Mouse (Mus musculus) 3134 (cell line): ENCODE measurements at regions not wholly inside any gene's neighbourhood (a gene's known extent, or its start where the extent isn't known, plus 50 kb on each side); places are given as distances from the start of the nearest gene placed in this dataset.

ENCODE experiments used
- DNase-seq: peaks from one replicate; pipeline ENCODE4 v3.0.0-alpha.2; 2011; ENCODE audit warnings: low spot score; ENCODE audit not compliant: insufficient read length; ENCODE audit errors: extremely low read depth

DNA sequence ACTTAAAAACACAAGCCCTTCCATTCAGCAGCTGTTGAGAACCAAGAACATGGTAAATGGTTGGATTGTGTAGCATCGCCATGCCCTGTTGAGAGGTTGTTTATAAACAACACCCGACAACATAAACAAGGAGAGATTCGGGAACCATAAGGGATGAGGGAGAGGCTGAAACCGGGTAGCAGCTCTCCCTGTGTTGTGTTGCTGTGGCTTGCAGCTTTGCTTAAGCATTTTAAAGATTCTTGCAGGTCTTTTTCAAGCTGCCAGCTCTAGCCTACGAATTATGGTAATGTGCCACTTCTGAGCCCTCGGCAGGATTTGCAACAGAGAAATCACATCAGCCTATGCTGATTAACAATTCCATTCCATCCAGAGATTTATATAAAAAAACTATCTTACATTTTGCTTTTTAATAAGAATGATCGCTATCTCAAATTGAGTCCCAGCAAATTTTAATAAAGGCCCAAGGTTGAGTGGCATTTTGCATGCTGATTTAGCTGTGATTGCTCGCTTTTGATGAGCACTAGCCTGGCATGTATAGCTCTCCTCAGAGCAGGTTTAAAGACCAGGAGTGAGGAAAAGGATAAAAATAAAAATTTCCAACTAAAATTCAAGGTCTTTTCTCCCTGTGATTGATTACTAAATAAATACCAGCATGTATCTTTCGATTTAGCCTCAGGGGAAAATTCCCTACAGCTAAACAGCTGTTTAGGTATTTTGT is 445.7 kb upstream of the 4930412O13Rik start:
- DNase-seq, result no peak

DNA sequence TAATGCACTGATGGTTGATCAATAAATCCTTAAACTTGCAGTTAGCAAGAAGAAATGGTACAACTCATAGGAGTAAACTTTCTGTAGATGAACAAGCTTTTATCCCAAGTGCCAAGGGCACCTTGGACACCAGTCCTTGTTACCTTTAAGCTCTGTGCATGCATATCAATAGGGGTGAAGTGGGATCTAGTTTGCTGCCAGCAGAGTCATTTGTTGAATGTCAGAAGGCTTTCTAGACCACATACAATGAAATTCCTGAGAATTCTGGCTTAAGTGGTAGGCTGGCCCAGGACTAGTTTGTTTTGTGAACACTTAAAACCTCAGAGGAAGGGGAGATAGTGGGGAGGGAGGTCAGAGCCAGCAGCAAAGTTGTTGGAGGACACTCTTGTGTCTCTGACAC is 437.9 kb upstream of the 4930412O13Rik start:
- no peak for DNase-seq

DNA sequence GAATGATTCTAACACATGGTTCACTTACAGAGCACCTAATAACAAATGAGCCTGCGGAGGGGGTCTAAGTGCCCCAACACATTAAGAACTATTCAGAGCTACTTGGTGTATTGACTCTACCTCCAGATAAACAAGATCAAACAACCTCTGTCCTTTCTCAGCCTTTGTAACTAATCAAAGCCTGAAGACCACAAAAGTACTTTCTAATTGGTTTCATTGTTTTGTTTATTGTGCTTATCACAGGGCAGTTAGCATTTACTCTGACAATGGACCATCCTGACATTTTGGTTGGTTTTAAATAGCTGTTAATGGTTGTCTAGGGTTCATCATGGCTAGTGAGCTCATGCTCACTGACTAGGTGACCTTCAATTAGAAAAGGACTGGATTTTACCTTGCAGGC is 435.2 kb upstream of the 4930412O13Rik start:
- DNase-seq, result no peak

DNA sequence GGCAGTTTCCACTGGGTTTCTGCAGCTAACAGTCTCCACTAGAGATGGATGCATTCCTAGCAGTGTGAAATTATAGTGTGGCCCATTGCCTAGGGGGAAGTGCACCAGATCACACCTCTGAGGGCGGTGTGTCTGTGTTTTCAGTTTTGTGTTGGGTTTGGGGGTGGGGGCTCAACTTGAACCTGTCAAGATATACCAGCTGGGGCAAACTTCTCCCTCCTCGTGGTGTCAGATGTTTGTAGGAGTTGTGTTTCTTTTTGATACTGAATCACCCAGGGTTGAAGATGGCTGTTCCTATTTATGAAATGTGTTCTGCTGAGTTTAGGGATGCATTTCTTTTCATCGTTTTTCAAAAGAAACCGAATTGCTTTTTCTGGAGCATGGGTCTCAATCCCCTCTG is 416.6 kb upstream of the 4930412O13Rik start:
- DNase-seq, result no peak

- DNase-seq, result no peak
These were observed 416.2 kb upstream of the 4930412O13Rik start for GRCm38 (mm10) chr2:9464818-9465217.

GRCm38 (mm10) chr2:9467573-9467972 is 413.5 kb upstream of the 4930412O13Rik start:
- DNase-seq, result no peak

GRCm38 (mm10) chr2:9468651-9469050 is 412.4 kb upstream of the 4930412O13Rik start:
- no peak for DNase-seq

DNA sequence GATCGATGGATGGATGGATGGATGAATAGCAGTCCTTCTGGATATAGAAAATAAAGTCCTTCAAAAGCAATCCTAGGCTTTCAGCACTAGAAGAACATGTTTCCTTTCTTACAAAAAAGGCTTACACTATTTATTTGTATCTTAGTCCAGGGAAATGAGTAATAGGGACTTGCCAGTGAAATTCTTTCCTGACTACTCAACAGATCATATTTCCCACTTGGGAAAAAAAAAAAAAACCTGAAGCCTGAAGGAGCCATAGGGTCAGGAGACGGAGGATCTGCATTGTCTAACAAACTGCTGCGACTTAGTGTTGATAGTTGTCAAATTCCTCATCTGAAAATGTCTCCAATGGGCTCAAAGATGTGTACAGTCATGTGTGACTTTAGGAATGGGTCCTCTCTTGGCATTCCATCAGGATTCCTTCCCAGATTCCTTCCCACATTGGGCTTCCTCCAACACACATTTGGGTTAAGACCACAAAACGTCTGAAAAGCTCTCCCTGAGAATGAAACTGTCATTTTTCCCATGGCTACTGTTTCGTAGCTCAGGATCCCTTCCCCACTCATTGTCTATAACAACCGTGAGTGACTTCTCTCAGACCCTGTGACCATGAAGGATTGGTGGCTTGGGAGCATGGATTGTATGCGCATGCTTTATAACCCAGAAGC is 399.2 kb upstream of the 4930412O13Rik start:
- peak; percentile 58 for DNase-seq

- DNase-seq, result no peak
These were observed 393.6 kb upstream of the 4930412O13Rik start for GRCm38 (mm10) chr2:9487381-9487914.

GRCm38 (mm10) chr2:9493606-9494145 is 387.4 kb upstream of the 4930412O13Rik start:
- DNase-seq, result peak; percentile 34

DNA sequence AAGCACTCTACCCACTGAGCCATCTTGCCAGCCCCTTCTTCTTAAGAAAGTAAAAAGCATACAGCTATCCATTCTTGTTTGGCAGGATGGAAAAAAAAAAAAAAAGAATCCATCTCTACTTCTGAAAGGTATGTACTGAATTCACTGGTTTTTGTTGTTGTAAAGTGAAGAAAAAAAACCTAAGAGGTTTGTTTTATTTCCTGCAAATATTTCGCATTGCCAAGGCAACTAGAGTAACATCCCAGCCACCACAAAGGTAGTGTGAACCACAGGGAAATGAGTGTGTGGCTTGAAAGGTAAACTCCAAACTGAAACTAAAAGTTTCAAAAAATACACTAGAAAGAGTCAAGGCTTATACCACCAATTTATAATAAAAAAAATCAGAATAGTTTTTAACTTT is 361.0 kb upstream of the 4930412O13Rik start:
- no peak for DNase-seq

GRCm38 (mm10) chr2:9525910-9526309 is 355.1 kb upstream of the 4930412O13Rik start:
- no peak for DNase-seq

GRCm38 (mm10) chr2:9535141-9535658 is 345.9 kb upstream of the 4930412O13Rik start:
- DNase-seq, result no peak

- no peak for DNase-seq
These were observed 333.1 kb upstream of the 4930412O13Rik start for GRCm38 (mm10) chr2:9547771-9548590.

- no peak for DNase-seq
These were observed 327.7 kb upstream of the 4930412O13Rik start for GRCm38 (mm10) chr2:9553313-9553712.

GRCm38 (mm10) chr2:9564487-9565043 is 316.5 kb upstream of the 4930412O13Rik start:
- no peak for DNase-seq

DNA sequence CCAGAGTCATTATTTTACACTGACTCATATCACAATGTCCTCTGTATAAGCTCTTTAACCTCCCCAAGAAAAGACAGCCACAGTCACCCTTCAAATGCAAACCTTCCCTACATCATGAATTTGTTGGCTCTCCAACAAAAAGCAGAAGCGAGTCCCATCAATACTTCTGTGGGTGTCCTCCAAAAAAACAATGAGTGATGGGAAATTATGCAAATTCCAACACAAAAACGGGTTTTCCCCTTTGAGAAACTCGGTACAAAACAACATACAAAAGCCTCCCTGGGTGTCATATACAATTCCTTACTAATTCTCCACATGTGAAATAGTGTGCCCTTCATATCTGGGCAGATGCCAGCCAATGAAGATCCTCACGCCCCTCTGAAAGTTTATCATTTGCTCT is 311.8 kb upstream of the 4930412O13Rik start:
- DNase-seq, result no peak

- peak; percentile 31 for DNase-seq
These were observed 306.9 kb upstream of the 4930412O13Rik start for GRCm38 (mm10) chr2:9574196-9574595.

DNA sequence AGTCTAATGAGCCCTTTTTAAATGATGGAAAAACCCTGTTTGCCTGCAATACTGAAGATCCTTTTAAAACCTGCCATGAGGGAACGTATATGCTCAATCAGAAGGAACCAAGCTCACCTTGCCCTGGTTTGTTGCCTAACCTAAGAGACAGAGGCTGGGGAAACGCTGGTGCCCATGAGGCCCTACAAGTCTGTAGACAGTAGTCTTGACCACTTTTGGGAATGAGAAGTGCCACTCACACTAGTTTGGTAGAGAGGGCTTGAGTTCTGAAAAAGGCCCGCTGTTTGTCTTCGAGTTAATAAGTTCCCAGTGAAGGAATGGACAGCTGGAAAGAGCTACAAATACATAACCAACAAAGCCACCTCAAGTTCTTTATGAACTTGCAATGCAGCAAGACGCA is 306.4 kb upstream of the 4930412O13Rik start:
- no peak for DNase-seq

- no peak for DNase-seq
These were observed 303.2 kb upstream of the 4930412O13Rik start for GRCm38 (mm10) chr2:9577868-9578267.
